Mouse (Mus musculus): Measurements from ENCODE around the gene Hist1h3g. TPM values are rescaled to one million over a fixed set of nuclear protein-coding genes. Genes with fewer than 3 reads are reported as not detected.
"Not testable (repeated sequence)": the region's sequence is repeated elsewhere in the genome, so short reads cannot be mapped to it uniquely, and the experiment has no call there.

Hist1h3g gene
- total RNA-seq, 2 experiments from 2014 or later = 100 to 143 TPM

- no peak for DNase-seq (ENCODE audit: low spot score in 2 of 2)
Measured at GRCm38 (mm10) chr13:23534368-23535131, 672 bp upstream of the Hist1h3g start.

GRCm38 (mm10) chr13:23536076-23536822 is 1.0 kb downstream of the Hist1h3g start:
- no peak for DNase-seq (ENCODE audit: low spot score in 2 of 2)

DNA sequence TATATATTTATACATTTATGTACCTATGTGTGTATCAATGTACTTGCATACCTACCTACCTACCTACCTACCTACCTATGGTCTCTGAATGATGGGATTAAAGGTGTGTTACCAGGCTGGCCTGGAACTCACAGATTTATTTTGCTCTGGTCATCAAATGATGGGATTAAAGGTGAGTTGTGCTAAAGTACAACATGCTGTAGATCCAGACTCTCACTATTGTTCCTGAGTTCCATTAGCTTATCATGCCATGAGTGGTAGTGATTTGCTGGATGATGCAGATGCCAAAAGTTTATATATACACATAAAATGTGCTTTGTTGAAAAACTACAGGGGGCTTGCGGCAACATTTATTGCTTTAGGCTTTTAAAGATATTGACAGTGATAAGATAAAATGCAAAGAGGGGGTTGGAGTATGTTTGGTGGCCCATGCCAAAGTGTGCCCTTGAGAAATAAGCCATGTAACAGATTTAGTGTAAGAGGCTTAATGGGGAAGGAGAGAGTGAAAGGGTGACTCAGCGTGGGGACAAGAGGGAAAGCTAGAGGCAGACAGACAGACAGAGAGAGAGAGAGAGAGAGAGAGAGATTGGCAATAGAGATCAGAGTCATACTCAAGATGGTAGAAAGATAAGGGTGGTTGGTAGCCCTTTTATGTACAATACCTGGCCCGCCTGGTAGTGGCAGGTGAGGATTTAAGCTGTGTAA is 1.9 kb downstream of the Hist1h3g start:
- no peak for DNase-seq (ENCODE audit: low spot score in 2 of 2)

GRCm38 (mm10) chr13:23538249-23538648 is 3.0 kb downstream of the Hist1h3g start:
- no peak for DNase-seq (ENCODE audit: low spot score in 2 of 2)

DNA sequence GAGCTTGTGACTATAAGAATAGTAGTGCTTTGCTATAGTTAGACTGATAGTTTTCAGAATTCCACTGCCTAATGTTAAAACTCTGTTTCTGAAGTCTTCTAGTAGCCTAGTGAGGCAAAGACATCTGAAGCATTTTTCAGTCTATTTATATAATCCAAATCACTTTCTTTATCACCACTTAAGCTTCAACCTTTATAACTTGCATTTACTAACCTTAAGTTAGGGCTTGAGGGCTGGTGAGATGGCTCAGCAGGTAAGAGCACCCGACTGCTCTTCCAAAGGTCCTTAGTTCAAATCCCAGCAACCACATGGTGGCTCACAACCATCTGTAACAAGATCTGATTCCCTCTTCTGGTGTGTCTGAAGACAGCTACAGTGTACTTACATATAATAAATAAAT is 4.6 kb downstream of the Hist1h3g start:
- not testable (repeated sequence) for DNase-seq (ENCODE audit: low spot score in 2 of 2)

GRCm38 (mm10) chr13:23541497-23541896 is 6.3 kb downstream of the Hist1h3g start:
- DNase-seq (ENCODE audit: low spot score in 2 of 2) = no peak

GRCm38 (mm10) chr13:23542225-23542980 is 7.2 kb downstream of the Hist1h3g start:
- not testable (repeated sequence) for DNase-seq (ENCODE audit: low spot score in 2 of 2)

DNA sequence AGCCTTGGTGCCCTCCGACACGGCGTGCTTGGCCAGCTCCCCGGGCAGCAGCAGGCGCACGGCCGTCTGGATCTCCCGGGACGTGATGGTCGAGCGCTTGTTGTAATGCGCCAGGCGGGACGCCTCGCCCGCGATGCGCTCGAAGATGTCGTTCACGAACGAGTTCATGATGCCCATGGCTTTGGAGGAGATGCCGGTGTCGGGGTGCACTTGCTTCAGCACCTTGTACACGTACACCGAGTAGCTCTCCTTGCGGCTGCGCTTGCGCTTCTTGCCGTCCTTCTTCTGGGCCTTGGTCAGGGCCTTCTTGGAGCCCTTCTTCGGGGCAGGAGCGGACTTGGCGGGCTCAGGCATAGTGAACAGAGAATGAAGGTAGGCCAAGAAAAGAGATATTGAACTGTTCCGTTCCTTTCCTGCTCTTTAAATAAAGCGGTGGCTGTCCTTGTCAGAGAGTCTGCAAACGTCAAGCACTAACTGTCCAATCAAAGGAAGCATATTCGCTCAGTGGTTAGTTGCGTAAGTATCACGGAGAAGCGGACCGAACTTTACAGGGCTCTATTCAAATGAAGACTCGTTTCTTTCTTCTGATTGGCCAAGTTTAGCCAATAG is 7.9 kb downstream of the Hist1h3g start, which contains the start of gene Hist1h2bh:
Gene Hist1h2bh, minus strand, starts transcription at position 394 of the 609 bp plus-strand sequence.
- DNase-seq (ENCODE audit: low spot score in 2 of 2) = peak in 1 of 2 experiments; percentile 34

- DNase-seq (ENCODE audit: low spot score in 2 of 2) = peak in 1 of 2 experiments; percentile 63
Measured at GRCm38 (mm10) chr13:23543965-23544786, 9.0 kb downstream of the Hist1h3g start, which contains the start of gene Hist1h3f. Hist1h3f (plus strand) TSS chr13:23544052.

- DNase-seq (ENCODE audit: low spot score in 2 of 2) = not testable (repeated sequence)
Measured at GRCm38 (mm10) chr13:23544787-23545120, 9.5 kb downstream of the Hist1h3g start.

- no peak for DNase-seq (ENCODE audit: low spot score in 2 of 2)
Measured at GRCm38 (mm10) chr13:23546694-23547093, 11.5 kb downstream of the Hist1h3g start.

DNA sequence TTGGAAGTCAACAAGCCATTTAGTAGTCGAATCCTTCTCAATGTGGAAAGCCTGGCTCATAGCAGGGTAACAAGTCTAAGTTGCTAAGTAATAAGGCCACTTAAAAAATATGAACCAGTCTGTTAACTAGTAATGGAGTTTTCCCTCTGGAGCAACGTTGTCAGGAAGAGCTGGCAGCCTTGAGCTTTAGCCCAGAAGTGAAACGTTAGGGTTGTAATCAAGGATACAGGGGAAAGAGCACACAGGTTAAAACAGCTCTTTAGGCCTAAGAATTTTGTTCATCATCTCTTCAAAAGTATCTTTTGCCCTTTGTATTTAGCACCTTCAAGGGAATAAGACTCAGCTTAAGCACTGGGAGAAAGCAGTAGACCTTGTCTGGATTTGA is 15.5 kb downstream of the Hist1h3g start:
- DNase-seq (ENCODE audit: low spot score in 2 of 2) = no peak

DNA sequence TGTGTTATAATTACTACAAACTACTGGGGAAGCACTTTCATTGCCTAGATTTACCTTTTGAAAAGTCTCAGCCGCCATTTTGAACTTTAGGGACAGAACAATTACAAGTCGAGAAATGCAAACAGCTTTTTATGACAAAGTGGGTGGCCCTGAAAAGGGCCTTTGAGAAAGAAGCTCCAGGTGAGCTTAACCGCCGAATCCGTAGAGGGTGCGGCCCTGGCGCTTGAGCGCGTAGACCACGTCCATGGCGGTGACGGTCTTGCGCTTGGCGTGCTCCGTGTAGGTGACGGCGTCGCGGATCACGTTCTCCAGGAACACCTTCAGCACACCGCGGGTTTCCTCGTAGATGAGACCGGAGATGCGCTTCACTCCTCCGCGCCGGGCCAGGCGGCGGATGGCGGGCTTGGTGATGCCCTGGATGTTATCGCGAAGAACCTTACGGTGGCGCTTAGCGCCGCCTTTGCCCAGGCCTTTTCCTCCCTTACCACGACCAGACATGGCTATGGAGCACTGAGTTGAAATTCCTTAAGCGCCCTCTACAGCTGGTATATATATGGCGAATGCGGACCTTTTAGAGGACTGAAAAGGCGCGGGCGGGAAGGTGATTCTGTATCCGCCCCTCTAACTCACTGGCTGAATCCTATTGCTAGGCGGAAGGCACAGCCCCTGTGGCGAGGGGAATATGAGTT is 16.1 kb downstream of the Hist1h3g start, which contains the start of gene Hist1h4f:
Gene Hist1h4f, minus strand, starts transcription at position 503 of the 689 bp plus-strand sequence.
- DNase-seq (ENCODE audit: low spot score in 2 of 2) = peak; percentile 46 to 82

DNA sequence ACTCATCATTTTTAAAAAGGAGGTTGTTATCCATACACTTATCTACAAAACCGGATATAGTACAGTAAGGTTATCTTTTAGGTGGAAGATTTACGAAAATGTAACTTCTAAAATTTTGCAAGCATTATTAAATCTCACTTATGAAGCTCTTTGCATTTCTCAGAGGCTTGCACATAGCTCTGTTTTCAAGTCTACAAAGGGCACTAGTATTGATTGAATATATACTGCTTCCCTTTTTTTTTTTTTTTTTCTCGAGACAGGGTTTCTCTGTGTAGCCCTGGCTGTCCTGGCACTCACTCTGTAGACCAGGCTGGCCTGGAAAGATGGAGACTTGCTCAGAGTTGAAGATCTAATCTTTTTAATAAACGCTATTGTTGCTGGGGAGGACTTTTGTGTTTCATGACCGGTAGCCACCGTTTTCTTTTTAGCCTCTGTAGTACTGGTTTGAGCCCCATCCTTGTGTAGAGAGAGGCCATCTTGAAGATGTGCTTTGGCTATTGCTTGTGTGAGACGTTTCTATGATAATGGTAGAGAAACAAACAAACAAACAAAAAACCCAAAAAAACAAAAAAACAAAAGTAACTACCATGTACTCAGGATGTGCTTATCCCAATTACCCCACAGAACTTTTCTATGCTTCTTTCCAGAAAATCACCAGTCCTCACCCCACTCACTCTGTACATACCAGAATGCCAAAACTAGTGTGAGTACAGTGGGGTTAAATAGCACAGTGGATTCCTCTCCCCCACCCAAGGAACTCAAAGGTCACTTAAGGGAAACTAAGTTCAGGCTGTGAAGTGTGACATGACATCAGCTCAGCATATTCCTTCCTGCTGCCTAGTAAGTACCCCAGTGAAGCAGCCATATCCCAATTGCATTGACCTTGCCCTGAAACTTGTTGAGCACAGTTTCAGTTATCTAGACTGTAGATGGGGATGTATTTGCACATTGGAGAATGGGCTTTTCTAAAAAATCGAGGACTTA is 17.0 kb downstream of the Hist1h3g start:
- no peak for DNase-seq (ENCODE audit: low spot score in 2 of 2)

- no peak for DNase-seq (ENCODE audit: low spot score in 2 of 2)
Measured at GRCm38 (mm10) chr13:23552962-23553361, 17.7 kb downstream of the Hist1h3g start, which contains the start of gene Hist1h1d. Hist1h1d (plus strand) TSS chr13:23553262.

GRCm38 (mm10) chr13:23554393-23554792 is 19.2 kb downstream of the Hist1h3g start:
- no peak for DNase-seq (ENCODE audit: low spot score in 2 of 2)

Measured in gastrocnemius, postnatal 4 days (tissue).